ENCODE assay signal across 19 mouse cellular contexts in genomic region chr16:9711398-9711797, GRCm38 (mm10).
"Had no signal": no experiment of that assay in that cellular context is flagged by ENCODE, and none has a peak within 500 bp of the region (broad histone marks: within the 10 kb centered on the region; RNA-seq: fewer than 3 reads in every experiment).

No protein-coding gene starts in this region.

- ATAC-seq: midbrain, embryonic 16.5 days had no signal

- H3K4me3 ChIP-seq: midbrain, embryonic 10.5 days; midbrain, embryonic 12.5 days; myocyte; neural tube, embryonic 13.5 days; neural tube, embryonic 15.5 days had no signal

- DNase-seq: lung, adult 18-20 months; lung, embryonic 14.5 days; lung, postnatal 10 days; lung, postnatal 4 days; midbrain, embryonic 14.5 days; retina, postnatal 1 day; right cerebral cortex, adult 18-20 months; right cerebral cortex, postnatal 25 days; right cerebral cortex, postnatal 4 days; spleen, adult 18-20 months; thymus, adult 18-20 months; thymus, postnatal 14 days; thymus, postnatal 36 days had no signal

- H3K27ac ChIP-seq: midbrain, embryonic 10.5 days; midbrain, embryonic 12.5 days; neural tube, embryonic 13.5 days; neural tube, embryonic 15.5 days had no signal
